Mouse (Mus musculus): ENCODE measurements at regions not wholly inside any gene's neighbourhood (a gene's known extent, or its start where the extent isn't known, plus 50 kb on each side); places are given as distances from the start of the nearest gene placed in this dataset.
A peak's percentile ranks its signal among the peaks of the same experiment; 100 is the strongest.

- no peak overlapping the region for H3K27ac ChIP-seq
- no peaks in the 10 kb centered on the region for H3K9me3 ChIP-seq
- DNase-seq (ENCODE audit: low spot score) = no peak
- WGBS = 74% methylated on average over 2 of the region's 2 CpGs
- no peaks in the 10 kb centered on the region for H3K4me1 ChIP-seq
- no peaks in the 10 kb centered on the region for H3K36me3 ChIP-seq
- no peaks in the 10 kb centered on the region for H3K27me3 ChIP-seq (ENCODE audit: insufficient read depth, poor library complexity, severe bottlenecking)
- H3K4me3 ChIP-seq = no peak overlapping the region
Measured at GRCm38 (mm10) chr10:96338609-96338978, 202.2 kb downstream of the Gm5426 start.

DNA sequence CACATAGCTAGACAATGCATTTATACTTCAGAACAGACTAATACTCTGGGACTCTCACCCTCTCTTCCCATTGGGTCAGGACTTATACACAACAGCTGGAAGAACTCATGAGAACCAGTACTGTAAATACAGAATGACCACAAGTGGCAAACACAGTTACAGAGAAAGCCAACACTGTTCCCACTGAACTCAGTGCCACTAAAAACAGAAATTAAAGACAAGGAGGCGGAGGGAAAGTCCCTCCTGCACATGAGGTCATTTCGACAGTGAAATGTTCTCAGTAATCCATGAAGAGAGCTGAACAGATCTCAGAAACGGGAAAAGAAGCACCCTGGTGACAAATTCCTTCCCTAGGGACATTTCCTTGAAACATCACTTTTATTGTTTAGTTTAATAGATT is 206.1 kb downstream of the Gm5426 start:
- no peak for DNase-seq (ENCODE audit: low spot score)
- 69% methylated on average over 3 of the region's 3 CpGs for WGBS
- H3K9me3 ChIP-seq = no peaks in the 10 kb centered on the region
- no peaks in the 10 kb centered on the region for H3K36me3 ChIP-seq
- H3K4me3 ChIP-seq = no peak overlapping the region
- no peaks in the 10 kb centered on the region for H3K27me3 ChIP-seq (ENCODE audit: insufficient read depth, poor library complexity, severe bottlenecking)
- no peaks in the 10 kb centered on the region for H3K4me1 ChIP-seq
- no peak overlapping the region for H3K27ac ChIP-seq

- H3K27me3 ChIP-seq (ENCODE audit: insufficient read depth, poor library complexity, severe bottlenecking) = no peaks in the 10 kb centered on the region
- H3K4me3 ChIP-seq = no peak overlapping the region
- H3K27ac ChIP-seq = no peak overlapping the region
- DNase-seq (ENCODE audit: low spot score) = no peak
- H3K36me3 ChIP-seq = no peaks in the 10 kb centered on the region
- H3K9me3 ChIP-seq = no peaks in the 10 kb centered on the region
- 87% methylated on average over 2 of the region's 2 CpGs for WGBS
- no peaks in the 10 kb centered on the region for H3K4me1 ChIP-seq
Measured at GRCm38 (mm10) chr10:96343666-96344065, 207.3 kb downstream of the Gm5426 start.

GRCm38 (mm10) chr10:96350692-96351091 is 214.3 kb downstream of the Gm5426 start:
- WGBS = 46% methylated on average over 4 of the region's 4 CpGs
- H3K9me3 ChIP-seq = no peaks in the 10 kb centered on the region

GRCm38 (mm10) chr10:96351320-96351719 is 214.9 kb downstream of the Gm5426 start:
- WGBS = 73% methylated on average over 7 of the region's 7 CpGs

More at GRCm38 (mm10) chr10:96350692-96351091, 214.3 kb downstream of the Gm5426 start:
- DNase-seq (ENCODE audit: low spot score) = no peak
- Histone ChIP-seq H3K36me3 (no peaks in the 10 kb centered on the region), H3K4me3 (no peak overlapping the region), H3K27ac (no peak overlapping the region), H3K27me3 (ENCODE audit: insufficient read depth, poor library complexity, severe bottlenecking) (no peaks in the 10 kb centered on the region), H3K4me1 (no peaks in the 10 kb centered on the region)

DNA sequence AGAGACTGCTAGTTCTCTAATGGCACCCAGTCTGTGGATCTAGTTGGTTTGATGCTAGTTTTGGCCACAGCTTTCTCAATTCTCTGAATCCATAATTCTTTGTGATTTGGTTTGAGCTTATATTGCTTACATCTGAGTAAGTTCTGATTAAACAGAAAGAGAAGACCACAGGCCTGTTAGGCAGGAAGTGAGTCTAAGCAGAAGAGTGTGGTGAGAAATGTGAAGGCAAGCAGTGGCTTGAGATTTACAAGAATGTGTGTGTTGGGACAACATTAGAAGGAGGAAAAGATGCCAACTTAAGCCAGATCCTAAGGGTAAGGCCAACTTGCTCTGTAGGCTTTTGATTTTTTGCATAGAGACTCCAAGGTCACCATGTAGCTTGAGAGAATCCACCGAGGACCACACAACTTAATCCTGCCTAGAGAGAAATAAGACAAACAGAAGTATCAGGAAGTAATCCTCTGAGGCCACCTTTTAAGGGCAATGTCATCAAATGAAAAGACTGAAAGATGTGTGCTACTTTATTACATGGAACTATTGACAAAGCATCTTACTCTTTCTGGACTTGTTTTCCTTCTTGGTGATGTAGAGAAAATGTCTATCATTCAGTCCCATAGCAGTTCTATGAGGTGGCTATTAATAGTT is 220.7 kb downstream of the Gm5426 start:
- 78% methylated on average over 1 of the region's 1 CpGs for WGBS
- no peak for DNase-seq (ENCODE audit: low spot score)
- no peak overlapping the region for H3K27ac ChIP-seq
- no peaks in the 10 kb centered on the region for H3K27me3 ChIP-seq (ENCODE audit: insufficient read depth, poor library complexity, severe bottlenecking)
- H3K4me3 ChIP-seq = no peak overlapping the region
- no peaks in the 10 kb centered on the region for H3K36me3 ChIP-seq
- H3K9me3 ChIP-seq = no peaks in the 10 kb centered on the region
- H3K4me1 ChIP-seq = no peaks in the 10 kb centered on the region

More at GRCm38 (mm10) chr10:96351320-96351719, 214.9 kb downstream of the Gm5426 start:
- H3K4me1 ChIP-seq = no peaks in the 10 kb centered on the region
- H3K9me3 ChIP-seq = no peaks in the 10 kb centered on the region
- no peak overlapping the region for H3K27ac ChIP-seq
- no peaks in the 10 kb centered on the region for H3K36me3 ChIP-seq
- no peak overlapping the region for H3K4me3 ChIP-seq
- no peaks in the 10 kb centered on the region for H3K27me3 ChIP-seq (ENCODE audit: insufficient read depth, poor library complexity, severe bottlenecking)
- no peak for DNase-seq (ENCODE audit: low spot score)

DNA sequence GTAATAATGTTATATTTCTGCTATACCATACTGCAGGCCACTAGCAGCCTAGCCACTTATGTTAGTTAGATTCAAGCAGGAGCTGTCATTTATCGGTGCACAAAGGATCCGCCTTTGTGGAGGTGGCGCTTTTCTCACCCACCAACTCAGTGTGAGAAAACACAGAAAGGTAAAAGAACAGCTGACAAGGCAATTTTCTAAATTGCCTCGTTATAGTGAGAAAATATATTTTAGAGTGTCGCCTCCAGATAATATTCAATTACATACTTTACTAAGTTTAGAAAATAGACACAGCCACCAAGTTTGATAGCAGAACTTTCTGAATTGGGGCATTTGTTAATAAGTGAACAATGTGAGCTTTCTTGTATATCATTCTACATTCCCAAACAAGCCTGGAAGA is 221.2 kb downstream of the Gm5426 start:
- H3K36me3 ChIP-seq = no peaks in the 10 kb centered on the region
- H3K4me3 ChIP-seq = no peak overlapping the region
- H3K27ac ChIP-seq = no peak overlapping the region
- H3K27me3 ChIP-seq (ENCODE audit: insufficient read depth, poor library complexity, severe bottlenecking) = no peaks in the 10 kb centered on the region
- 83% methylated on average over 5 of the region's 5 CpGs for WGBS
- no peak for DNase-seq (ENCODE audit: low spot score)
- no peaks in the 10 kb centered on the region for H3K4me1 ChIP-seq
- no peaks in the 10 kb centered on the region for H3K9me3 ChIP-seq

- Histone ChIP-seq H3K9me3 (no peaks in the 10 kb centered on the region), H3K27me3 (ENCODE audit: insufficient read depth, poor library complexity, severe bottlenecking) (no peaks in the 10 kb centered on the region), H3K4me1 (no peaks in the 10 kb centered on the region), H3K27ac (no peak overlapping the region), H3K4me3 (no peak overlapping the region), H3K36me3 (no peaks in the 10 kb centered on the region)
- no peak for DNase-seq (ENCODE audit: low spot score)
- WGBS = 81% methylated on average over 2 of the region's 2 CpGs
Measured at GRCm38 (mm10) chr10:96358984-96359383, 222.6 kb downstream of the Gm5426 start.

DNA sequence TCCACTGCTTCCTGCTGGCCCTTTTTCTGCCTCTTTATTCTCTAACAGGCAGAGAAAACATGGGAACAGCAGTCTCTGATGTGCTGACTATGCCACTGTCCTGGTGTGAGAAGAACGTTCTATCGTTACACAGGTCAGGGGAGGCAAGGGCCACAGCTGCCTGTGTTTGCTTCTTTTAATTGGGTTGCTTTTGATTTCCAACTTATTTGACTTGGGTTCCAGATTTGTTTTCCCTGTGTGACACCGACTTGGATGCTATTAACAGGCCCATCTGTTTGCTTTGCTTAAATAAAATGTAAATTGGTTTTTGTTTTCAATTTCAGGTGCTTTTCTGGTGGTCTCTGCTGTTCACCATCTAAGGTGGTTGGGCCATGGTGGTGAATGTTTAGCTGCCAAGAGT is 225.8 kb downstream of the Gm5426 start:
- Histone ChIP-seq H3K4me3 (no peak overlapping the region), H3K27me3 (ENCODE audit: insufficient read depth, poor library complexity, severe bottlenecking) (no peaks in the 10 kb centered on the region), H3K36me3 (no peaks in the 10 kb centered on the region), H3K27ac (no peak overlapping the region), H3K4me1 (no peaks in the 10 kb centered on the region), H3K9me3 (no peaks in the 10 kb centered on the region)
- 78% methylated on average over 3 of the region's 3 CpGs for WGBS
- DNase-seq (ENCODE audit: low spot score) = no peak

- no peak overlapping the region for H3K4me3 ChIP-seq
- H3K36me3 ChIP-seq = no peaks in the 10 kb centered on the region
- no peaks in the 10 kb centered on the region for H3K27me3 ChIP-seq (ENCODE audit: insufficient read depth, poor library complexity, severe bottlenecking)
- no peaks in the 10 kb centered on the region for H3K9me3 ChIP-seq
- no peak overlapping the region for H3K27ac ChIP-seq
- no peak for DNase-seq (ENCODE audit: low spot score)
- WGBS = 78% methylated on average over 4 of the region's 4 CpGs
- no peaks in the 10 kb centered on the region for H3K4me1 ChIP-seq
Measured at GRCm38 (mm10) chr10:96363867-96364266, 227.5 kb downstream of the Gm5426 start.

- no peaks in the 10 kb centered on the region for H3K36me3 ChIP-seq
- DNase-seq (ENCODE audit: low spot score) = no peak
- H3K27me3 ChIP-seq (ENCODE audit: insufficient read depth, poor library complexity, severe bottlenecking) = no peaks in the 10 kb centered on the region
- no peak overlapping the region for H3K27ac ChIP-seq
- no peaks in the 10 kb centered on the region for H3K4me1 ChIP-seq
- 74% methylated on average over 3 of the region's 3 CpGs for WGBS
- no peaks in the 10 kb centered on the region for H3K9me3 ChIP-seq
- H3K4me3 ChIP-seq = no peak overlapping the region
Measured at GRCm38 (mm10) chr10:96365101-96365500, 228.7 kb downstream of the Gm5426 start.

DNA sequence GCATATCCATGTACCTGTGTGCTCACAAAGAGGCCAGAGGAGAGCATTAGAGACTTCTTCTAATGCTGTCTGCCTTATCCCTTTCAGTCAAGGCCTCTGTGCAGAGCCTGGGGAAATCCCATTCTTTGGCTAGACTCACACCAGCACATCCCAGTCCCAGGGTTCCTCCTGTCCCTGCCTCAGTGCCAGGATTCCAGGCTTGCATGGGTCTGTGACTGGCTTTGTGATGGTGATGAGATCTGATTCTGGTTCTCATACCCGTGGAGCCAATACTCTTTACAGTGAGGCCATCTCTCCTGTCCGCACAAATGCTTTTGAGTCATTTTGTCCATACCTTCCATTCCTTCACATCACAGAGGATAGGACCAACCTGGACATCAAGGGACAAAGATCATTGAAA is 230.5 kb downstream of the Gm5426 start:
- 93% methylated on average over 2 of the region's 2 CpGs for WGBS

GRCm38 (mm10) chr10:96370547-96371320 is 234.3 kb downstream of the Gm5426 start:
- 53% methylated on average over 21 of the region's 21 CpGs for WGBS
- H3K4me3 ChIP-seq = peak overlapping the region; percentile 41
- DNase-seq (ENCODE audit: low spot score) = no peak
- H3K9me3 ChIP-seq = no peaks in the 10 kb centered on the region
- H3K36me3 ChIP-seq = no peaks in the 10 kb centered on the region
- no peaks in the 10 kb centered on the region for H3K27me3 ChIP-seq (ENCODE audit: insufficient read depth, poor library complexity, severe bottlenecking)
- peak overlapping the region; percentile 69 for H3K27ac ChIP-seq
- H3K4me1 ChIP-seq = peaks cover 23% of the 10 kb centered on the region

More for the DNA sequence above, 230.5 kb downstream of the Gm5426 start:
- no peak for DNase-seq (ENCODE audit: low spot score)
- H3K27ac ChIP-seq = no peak overlapping the region
- H3K27me3 ChIP-seq (ENCODE audit: insufficient read depth, poor library complexity, severe bottlenecking) = no peaks in the 10 kb centered on the region
- H3K9me3 ChIP-seq = no peaks in the 10 kb centered on the region
- no peaks in the 10 kb centered on the region for H3K36me3 ChIP-seq
- no peak overlapping the region for H3K4me3 ChIP-seq
- H3K4me1 ChIP-seq = peaks cover 11% of the 10 kb centered on the region
